Mouse (Mus musculus) lung, embryonic 16.5 days (tissue): Measurements from ENCODE around the gene Mbnl1. TPM values are rescaled to one million over a fixed set of nuclear protein-coding genes. Genes with fewer than 3 reads are reported as not detected.
"Not testable (repeated sequence)": the region's sequence is repeated elsewhere in the genome, so short reads cannot be mapped to it uniquely, and the experiment has no call there.

Source experiments
- ATAC-seq: fragments of 200-750 bp; cut with Nextera tagmentation; 2 replicates; pipeline ENCODE4 v1.8.0; 2017; ENCODE audit warnings: low read depth, mild to moderate bottlenecking, moderate library complexity
- H3K27ac ChIP-seq: fragments of 300-500 bp; sonication (generic); 2 replicates; pipeline ENCODE4 v1.5.1; 2014; ENCODE audit warnings: mild to moderate bottlenecking, control low read depth, low read length
- H3K27me3 ChIP-seq: fragments of 300-500 bp; sonication (generic); 2 replicates; pipeline ENCODE4 v1.6.1; 2014; ENCODE audit warnings: low read depth, low read length, mixed read lengths; ENCODE audit not compliant: control insufficient read depth, insufficient read depth
- H3K36me3 ChIP-seq: fragments of 300-500 bp; sonication (generic); 2 replicates; pipeline ENCODE4 v1.6.1; 2014; ENCODE audit warnings: low read length; ENCODE audit not compliant: control insufficient read depth, insufficient read depth
- H3K4me1 ChIP-seq: fragments of 300-500 bp; sonication (generic); replicated peaks from 2 replicates; pipeline ENCODE4 v1.6.1; 2014; ENCODE audit warnings: low read length, mixed read lengths; ENCODE audit not compliant: control insufficient read depth, insufficient read depth
- H3K4me2 ChIP-seq: fragments of 300-500 bp; sonication (generic); 2 replicates; pipeline ENCODE4 v1.6.1; 2014; ENCODE audit warnings: low read depth, low read length, control low read depth
- H3K4me3 ChIP-seq: fragments of 300-500 bp; sonication (generic); 2 replicates; pipeline ENCODE4 v1.5.1; 2014; ENCODE audit warnings: mild to moderate bottlenecking, low read length, control low read depth
- H3K9ac ChIP-seq: fragments of 300-500 bp; sonication (generic); 2 replicates; pipeline ENCODE4 v1.6.1; 2014; ENCODE audit warnings: low read length, control low read depth
- H3K9me3 ChIP-seq: fragments of 300-500 bp; sonication (generic); 2 replicates; pipeline ENCODE4 v1.6.1; 2016; ENCODE audit warnings: low read length; ENCODE audit not compliant: control insufficient read depth
- WGBS: fragments of 180-500 bp; shearing (Covaris S2); extraction: QIAGEN DNeasy Blood & Tissue Kit; methylation state at CpG from one replicate; pipeline ENCODE4 v1.1.7; 2014; 5-methylcytosine and 5-hydroxymethylcytosine counted together
- polyA plus RNA-seq: library from polyadenylated mRNA; unstranded; fragments of >200 nt; fragmentation: Nextera tagmentation; extraction: Ambion mirVana; gene quantifications from 2 replicates; pipeline ENCODE4 v1.2.1, GENCODE M21; 2015

The Mbnl1 gene
- polyA plus RNA-seq, 1 experiment from 2014 or later = 180 TPM

DNA sequence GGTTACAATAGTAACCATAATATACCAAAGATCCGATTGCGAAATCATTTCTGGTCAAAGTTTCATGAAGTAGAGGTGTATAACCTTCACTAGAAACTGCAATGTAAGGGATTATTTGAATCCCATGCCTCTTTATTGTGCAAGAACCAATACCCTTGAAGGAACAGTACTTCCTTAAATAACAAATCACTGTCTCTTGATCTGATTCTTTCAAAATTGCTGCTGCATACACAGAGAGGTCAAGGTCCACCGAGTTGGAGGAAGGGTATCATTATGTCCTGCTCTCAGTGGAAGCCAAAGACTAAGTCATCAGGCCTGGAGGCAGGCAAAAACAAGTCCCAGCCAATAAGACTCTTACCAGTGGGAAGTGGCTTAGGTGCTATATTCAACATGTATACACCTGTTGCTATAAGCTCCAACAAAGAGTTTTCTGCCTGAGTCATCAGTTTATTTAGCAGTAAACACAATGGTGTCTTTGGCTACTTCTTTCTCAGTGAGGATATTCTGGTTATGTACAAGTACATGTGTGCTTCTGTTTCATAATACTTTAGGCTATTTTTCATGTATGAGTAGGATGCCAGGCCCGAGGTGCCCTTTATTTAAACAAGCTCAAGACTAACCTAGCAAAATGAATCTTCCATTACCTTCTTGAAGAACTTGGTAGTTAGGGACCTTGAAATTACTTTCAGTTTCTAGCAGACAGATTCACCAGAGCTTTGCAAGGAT is 13.5 kb downstream of the Mbnl1 start:
- no peak for ATAC-seq
- no peak overlapping the region for H3K27ac ChIP-seq
- WGBS = 79% methylated on average over 4 of the region's 4 CpGs
- no peaks in the 10 kb centered on the region for H3K27me3 ChIP-seq
- H3K9me3 ChIP-seq = no peaks in the 10 kb centered on the region
- H3K4me2 ChIP-seq = no peak overlapping the region
- no peak overlapping the region for H3K4me3 ChIP-seq
- H3K9ac ChIP-seq = no peak overlapping the region
- no peaks in the 10 kb centered on the region for H3K36me3 ChIP-seq
- H3K4me1 ChIP-seq = no peaks in the 10 kb centered on the region

DNA sequence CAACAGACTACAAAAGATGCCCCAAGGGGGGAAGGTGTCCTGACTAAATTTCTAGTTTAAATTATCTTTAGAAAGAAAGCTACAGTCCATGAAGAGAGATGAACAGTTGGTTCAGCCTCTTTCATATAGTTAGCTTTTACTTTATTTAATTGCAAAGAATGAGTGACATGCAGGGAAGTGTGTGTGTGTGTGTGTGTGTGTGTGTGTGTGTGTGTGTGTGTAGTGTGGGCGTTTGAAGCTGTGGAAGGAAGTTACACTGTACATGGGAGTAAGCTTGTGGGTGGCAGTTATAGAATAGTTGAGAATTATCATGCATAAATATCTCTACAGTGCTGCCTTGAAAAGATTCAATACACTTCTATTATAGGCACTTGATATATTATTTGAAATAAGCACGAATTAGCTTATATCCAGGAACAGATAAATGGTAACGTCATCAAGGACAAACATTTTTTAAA is 14.1 kb downstream of the Mbnl1 start:
- no peaks in the 10 kb centered on the region for H3K36me3 ChIP-seq
- 80% methylated on average over 3 of the region's 3 CpGs for whole genome bisulfite sequencing
- no peaks in the 10 kb centered on the region for H3K9me3 ChIP-seq
- no peaks in the 10 kb centered on the region for H3K27me3 ChIP-seq
- no peaks in the 10 kb centered on the region for H3K4me1 ChIP-seq
- H3K27ac ChIP-seq = no peak overlapping the region
- H3K4me2 ChIP-seq = no peak overlapping the region
- no peak for ATAC-seq
- no peak overlapping the region for H3K9ac ChIP-seq
- no peak overlapping the region for H3K4me3 ChIP-seq

DNA sequence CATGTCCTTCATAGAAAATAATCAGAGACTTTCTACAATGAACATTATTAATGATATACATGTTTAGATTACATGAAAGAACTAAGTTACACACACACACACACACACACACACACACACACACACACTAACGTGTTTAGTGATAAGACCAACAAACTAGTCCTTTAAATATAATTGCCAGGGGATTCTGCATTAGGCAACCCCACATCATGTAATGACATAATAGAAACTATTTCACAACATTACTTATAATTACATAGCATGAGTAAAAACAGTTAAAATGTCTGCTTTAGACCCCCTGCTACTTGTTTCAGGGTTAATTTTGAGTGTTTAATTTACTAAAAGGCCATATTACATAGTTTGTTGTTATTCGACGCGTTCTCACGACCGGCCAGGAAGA is 16.9 kb downstream of the Mbnl1 start:
- Histone ChIP-seq H3K27me3 (no peaks in the 10 kb centered on the region), H3K36me3 (no peaks in the 10 kb centered on the region), H3K4me1 (no peaks in the 10 kb centered on the region), H3K27ac (no peak overlapping the region), H3K9ac (no peak overlapping the region), H3K4me3 (no peak overlapping the region), H3K4me2 (no peak overlapping the region), H3K9me3 (no peaks in the 10 kb centered on the region)
- 87% methylated on average over 6 of the region's 6 CpGs for WGBS
- ATAC-seq = no peak

DNA sequence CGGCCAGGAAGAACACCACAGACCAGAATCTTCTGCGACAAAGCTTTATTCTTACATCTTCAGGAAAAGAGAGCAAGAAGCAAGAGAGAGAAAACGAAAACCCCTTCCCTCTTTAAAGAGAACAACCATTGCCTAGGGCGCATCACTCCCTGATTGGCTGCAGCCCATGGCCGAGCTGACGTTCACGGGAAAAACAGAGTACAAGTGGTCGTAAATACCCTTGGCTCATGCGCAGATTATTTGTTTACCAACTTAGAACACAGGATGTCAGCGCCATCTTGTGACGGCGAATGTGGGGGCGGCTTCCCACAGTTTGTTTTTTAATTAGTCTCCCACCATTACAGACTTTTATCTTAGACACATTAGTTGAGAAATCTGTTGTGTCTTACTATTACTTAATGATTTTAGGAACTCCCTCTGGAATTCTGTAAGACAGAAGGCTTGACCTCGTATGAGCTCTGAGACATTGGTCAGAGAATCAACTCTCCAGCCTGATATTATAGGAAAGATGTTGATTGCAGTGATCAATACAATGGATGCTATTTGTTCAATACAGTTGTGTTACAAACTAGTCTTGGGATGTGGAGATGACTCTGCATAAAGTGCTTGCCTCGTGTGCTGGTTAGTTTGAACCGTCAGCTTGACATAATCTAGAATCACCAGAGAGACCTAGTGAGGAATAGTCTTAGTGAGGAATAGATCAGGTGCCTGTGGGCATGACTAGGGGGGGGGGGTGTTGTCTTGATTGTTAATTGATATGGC is 22.3 kb downstream of the Mbnl1 start:
- H3K36me3 ChIP-seq, H3K9me3 ChIP-seq, H3K4me2 ChIP-seq, ATAC-seq, H3K4me3 ChIP-seq, H3K9ac ChIP-seq, H3K27ac ChIP-seq, H3K27me3 ChIP-seq: not testable (repeated sequence)
- WGBS = 63% methylated on average over 7 of the region's 16 CpGs
- peaks cover 15% of the 10 kb centered on the region for H3K4me1 ChIP-seq

DNA sequence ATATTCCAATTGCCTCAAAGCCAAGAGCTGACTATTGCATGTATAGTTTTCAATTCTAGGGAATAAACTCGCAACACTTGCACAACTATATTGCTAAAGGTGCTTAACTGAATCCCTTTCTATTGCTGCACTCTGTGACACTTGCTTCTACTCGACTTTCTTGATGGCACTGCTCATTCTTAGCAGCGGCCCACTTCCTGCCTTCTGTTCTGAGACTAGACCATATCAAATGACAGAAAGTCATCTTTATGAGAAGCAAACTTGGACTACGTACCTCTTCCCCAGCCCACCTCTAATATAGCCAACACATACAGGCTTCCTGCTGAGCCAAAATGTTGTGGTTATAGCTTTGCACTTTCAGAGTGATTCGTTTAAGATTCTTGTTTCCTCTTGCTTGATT is 23.6 kb downstream of the Mbnl1 start:
- 75% methylated on average over 5 of the region's 5 CpGs for WGBS
- Histone ChIP-seq H3K9me3 (no peaks in the 10 kb centered on the region), H3K4me1 (peaks cover 15% of the 10 kb centered on the region), H3K4me2 (no peak overlapping the region), H3K4me3 (no peak overlapping the region), H3K27me3 (no peaks in the 10 kb centered on the region), H3K27ac (no peak overlapping the region), H3K9ac (no peak overlapping the region), H3K36me3 (no peaks in the 10 kb centered on the region)
- ATAC-seq = no peak

DNA sequence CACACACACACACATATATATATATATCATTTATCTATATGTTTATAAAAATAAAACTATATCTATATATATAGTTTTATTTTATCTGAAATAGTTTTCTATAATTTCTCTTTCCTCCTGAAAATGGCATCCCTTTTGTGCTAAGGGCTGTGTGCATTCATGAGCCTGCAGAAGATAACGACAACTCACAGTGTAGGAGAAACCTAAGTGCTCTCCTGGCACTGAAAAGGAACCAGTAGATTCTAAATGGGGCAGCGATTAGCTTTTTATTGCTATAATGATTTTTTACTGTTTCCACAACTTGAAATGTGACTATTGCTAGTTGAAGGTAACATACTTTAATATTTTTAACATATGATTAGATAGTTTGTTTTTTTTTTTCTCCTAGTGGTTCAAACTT is 25.5 kb downstream of the Mbnl1 start:
- no peak overlapping the region for H3K4me2 ChIP-seq
- H3K9ac ChIP-seq = no peak overlapping the region
- no peaks in the 10 kb centered on the region for H3K27me3 ChIP-seq
- WGBS = 66% methylated on average over 2 of the region's 2 CpGs
- H3K36me3 ChIP-seq = no peaks in the 10 kb centered on the region
- no peak overlapping the region for H3K4me3 ChIP-seq
- no peaks in the 10 kb centered on the region for H3K9me3 ChIP-seq
- peaks cover 15% of the 10 kb centered on the region for H3K4me1 ChIP-seq
- peak overlapping the region; percentile 55; the same call in 1 of the 2 replicates for H3K27ac ChIP-seq
- no peak for ATAC-seq

DNA sequence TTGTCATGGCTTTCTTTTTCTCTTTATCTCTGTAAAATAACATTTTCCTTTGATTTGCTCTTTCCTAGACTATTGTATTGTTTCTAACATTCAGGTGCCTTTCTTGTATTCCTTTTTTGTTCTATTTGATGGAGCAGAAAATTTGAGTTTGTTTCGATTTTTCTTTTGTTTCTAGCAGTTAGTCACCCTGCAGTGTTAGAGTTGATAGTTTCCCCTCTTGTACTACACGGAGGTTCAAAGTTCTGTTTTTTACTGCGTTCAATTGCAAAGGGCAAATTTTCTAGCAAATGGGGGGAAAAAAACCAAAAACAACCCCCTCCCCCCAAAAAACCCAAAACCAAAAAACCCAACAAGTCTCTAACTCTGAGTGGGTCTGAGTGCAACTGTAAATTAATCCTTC is 26.0 kb downstream of the Mbnl1 start:
- WGBS = 75% methylated on average over 3 of the region's 3 CpGs
- Histone ChIP-seq H3K4me1 (peaks cover 15% of the 10 kb centered on the region), H3K27ac (peak overlapping the region; percentile 99), H3K9ac (no peak overlapping the region), H3K4me3 (no peak overlapping the region), H3K36me3 (no peaks in the 10 kb centered on the region), H3K4me2 (peak overlapping the region; percentile 84; the same call in 1 of the 2 replicates), H3K9me3 (no peaks in the 10 kb centered on the region), H3K27me3 (no peaks in the 10 kb centered on the region)
- ATAC-seq = no peak

DNA sequence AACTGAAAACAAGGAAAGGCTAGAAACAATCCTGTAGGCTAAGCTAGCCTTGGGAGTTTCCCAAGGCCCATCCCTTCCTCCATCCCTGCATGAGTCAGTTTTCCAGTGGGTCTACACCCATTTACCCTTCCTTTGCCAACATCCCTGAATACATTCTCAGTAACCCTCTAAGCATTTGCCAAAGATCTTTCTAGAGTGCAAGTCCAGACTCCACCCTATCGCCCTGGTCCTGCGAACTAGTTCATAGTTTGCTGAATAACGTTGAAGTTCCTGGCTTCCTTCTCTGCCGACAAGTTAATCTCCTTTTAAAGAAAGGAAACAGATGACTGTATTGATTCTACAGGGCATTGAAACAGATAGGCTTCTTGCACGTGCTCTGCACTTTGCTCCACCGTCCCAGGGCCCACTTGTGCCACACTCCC is 26.5 kb downstream of the Mbnl1 start:
- Histone ChIP-seq H3K4me1 (peaks cover 17% of the 10 kb centered on the region), H3K27me3 (no peaks in the 10 kb centered on the region), H3K4me3 (no peak overlapping the region), H3K36me3 (no peaks in the 10 kb centered on the region), H3K27ac (peak overlapping the region; percentile 99), H3K9ac (peak overlapping the region; percentile 16), H3K9me3 (no peaks in the 10 kb centered on the region), H3K4me2 (peak overlapping the region; percentile 84; the same call in 1 of the 2 replicates)
- 30% methylated on average over 6 of the region's 6 CpGs for WGBS
- no peak for ATAC-seq

DNA sequence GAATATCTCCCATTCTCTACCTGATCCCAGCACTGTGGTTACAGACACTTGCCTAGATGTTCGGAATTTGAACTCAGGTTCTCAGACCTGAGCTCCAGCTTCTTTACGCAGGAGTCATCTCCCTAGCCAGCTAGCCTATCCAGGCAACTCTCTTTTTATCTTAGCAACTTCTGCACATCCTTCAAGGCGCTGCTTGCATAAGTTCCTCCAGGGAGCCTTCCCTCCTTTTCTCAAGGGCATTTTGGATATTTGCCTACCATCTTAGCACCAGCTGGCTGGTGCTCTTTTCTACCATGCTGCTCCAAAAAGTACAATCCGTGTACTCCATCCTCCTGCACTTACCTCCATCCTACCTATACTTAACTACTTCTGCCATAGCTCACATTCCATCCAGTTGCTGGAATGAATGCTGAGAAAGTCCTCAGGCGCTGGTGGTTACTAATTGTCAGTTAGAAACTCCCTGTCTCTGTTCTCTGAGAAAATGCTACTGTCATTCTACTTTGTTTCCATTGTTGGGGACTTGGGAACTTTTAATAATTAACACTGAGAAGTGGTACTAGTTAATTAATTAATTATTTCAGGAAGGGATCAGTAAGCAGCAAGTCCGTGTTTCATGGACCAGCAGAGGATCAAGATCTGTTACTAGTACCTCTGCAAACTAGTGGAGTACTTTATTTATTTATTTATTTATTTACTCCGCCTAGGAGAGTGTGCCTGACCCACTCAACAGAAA is 27.3 kb downstream of the Mbnl1 start:
- WGBS = 38% methylated on average over 7 of the region's 7 CpGs
- H3K27ac ChIP-seq = peak overlapping the region; percentile 99
- no peak for ATAC-seq
- H3K4me3 ChIP-seq = peak overlapping the region; percentile 92
- H3K27me3 ChIP-seq = no peaks in the 10 kb centered on the region
- H3K9me3 ChIP-seq = no peaks in the 10 kb centered on the region
- peak overlapping the region; percentile 84 for H3K4me2 ChIP-seq
- H3K4me1 ChIP-seq = peaks cover 23% of the 10 kb centered on the region
- no peaks in the 10 kb centered on the region for H3K36me3 ChIP-seq
- H3K9ac ChIP-seq = peak overlapping the region; percentile 99
